Mouse (Mus musculus) embryonic fibroblast, embryonic 13.5 days (primary cell): Measurements from ENCODE around the gene Tmem184a. TPM values are rescaled to one million over a fixed set of nuclear protein-coding genes. Genes with fewer than 3 reads are reported as not detected.

Source experiments
- H3K27ac ChIP-seq: 2 replicates; pipeline ENCODE4 v1.5.1; 2012; ENCODE audit warnings: low read length, control low read depth, inconsistent platforms; ENCODE audit not compliant: insufficient read depth
- H3K4me1 ChIP-seq: 2 replicates; pipeline ENCODE4 v1.6.1; 2011; ENCODE audit warnings: low read length; ENCODE audit not compliant: control insufficient read depth, insufficient read depth
- H3K4me3 ChIP-seq: 2 replicates; pipeline ENCODE4 v1.5.1; 2011; ENCODE audit warnings: mild to moderate bottlenecking, control low read depth, low read length; ENCODE audit not compliant: insufficient read depth
- CTCF ChIP-seq: IDR thresholded peaks from 2 replicates; pipeline ENCODE4 v1.5.1; 2011; ENCODE audit warnings: mild to moderate bottlenecking, control low read depth, low read length, moderate library complexity, borderline replicate concordance; ENCODE audit not compliant: insufficient read depth
- POLR2A ChIP-seq: IDR thresholded peaks from 2 replicates; pipeline ENCODE4 v1.6.1; 2011; ENCODE audit warnings: low read depth, mild to moderate bottlenecking, control low read depth, low read length, moderate library complexity
- polyA plus RNA-seq: library from polyadenylated mRNA; stranded (reverse); fragments of >200 nt; gene quantifications from 2 replicates; pipeline ENCODE4 v1.2.4, GENCODE M21; 2011; ENCODE audit warnings: low read depth; ENCODE audit not compliant: missing spikeins, insufficient read length

The Tmem184a gene
- polyA plus RNA-seq, 1 experiment = not detected

DNA sequence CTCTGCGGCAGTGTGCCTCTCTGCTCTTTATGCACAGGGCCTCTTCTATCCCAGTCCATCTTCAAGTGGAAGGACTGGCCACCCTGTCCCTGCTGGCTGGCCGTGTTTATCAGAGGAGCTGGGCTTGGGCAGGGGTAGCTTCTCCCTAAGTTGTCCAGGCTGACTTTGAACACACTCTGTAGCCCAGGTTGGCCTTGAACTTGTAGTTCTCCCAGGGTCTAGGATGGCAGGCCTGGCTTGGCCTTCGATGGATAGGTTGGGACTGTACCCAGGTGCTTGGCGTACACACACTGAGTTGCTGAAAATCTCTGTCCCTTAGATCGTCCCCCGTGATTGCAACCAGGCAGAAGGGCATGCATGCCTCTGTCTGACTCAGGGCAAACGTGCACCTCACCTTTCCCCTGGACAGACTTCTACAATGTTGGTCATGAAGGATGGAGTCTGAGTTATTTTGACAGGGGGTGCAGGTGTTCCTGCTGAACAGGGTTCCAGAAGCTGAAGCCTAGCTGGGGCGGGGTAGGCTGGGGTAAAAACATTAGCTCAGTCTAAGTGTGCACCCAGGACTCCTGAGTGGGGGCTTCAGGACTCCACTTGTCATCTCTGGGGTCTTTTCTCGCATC, 23.6 kb downstream of the Tmem184a start:
- TF ChIP-seq CTCF (no peak), POLR2A (no peak)
- H3K4me3 ChIP-seq = no peak overlapping the region
- peak overlapping the region; percentile 70; the same call in 1 of the 2 replicates for H3K27ac ChIP-seq
- H3K4me1 ChIP-seq = peaks cover 39% of the 10 kb centered on the region

- no peak overlapping the region for H3K4me3 ChIP-seq
- TF ChIP-seq POLR2A = no peak
- TF ChIP-seq CTCF = no peak
- peak overlapping the region; percentile 77; the same call in 1 of the 2 replicates for H3K27ac ChIP-seq
- H3K4me1 ChIP-seq = peaks cover 40% of the 10 kb centered on the region
Observed at GRCm38 (mm10) chr5:139794938-139795337, 24.8 kb downstream of the Tmem184a start.

DNA sequence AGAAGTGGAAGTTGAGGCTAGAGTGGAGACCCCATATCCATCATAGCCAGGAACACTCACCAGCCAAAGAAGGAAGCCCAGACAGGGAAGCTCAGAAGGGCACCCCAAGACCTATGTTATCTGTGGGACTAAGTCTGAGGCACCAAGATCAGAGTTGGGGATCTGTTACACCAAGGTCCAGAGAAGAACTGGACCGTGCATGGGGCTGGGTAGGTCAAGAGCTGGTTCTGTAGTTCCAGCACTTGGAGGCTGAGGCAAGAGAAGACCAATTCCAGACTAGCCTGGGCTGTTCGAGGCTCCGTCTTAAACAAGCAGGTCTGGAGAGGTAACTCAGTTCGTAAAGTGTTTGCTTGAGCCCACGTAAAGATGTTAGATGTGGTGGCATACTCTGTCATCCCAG, 25.6 kb downstream of the Tmem184a start:
- H3K27ac ChIP-seq = peak overlapping the region; percentile 77
- H3K4me3 ChIP-seq = no peak overlapping the region
- no peak for TF ChIP-seq POLR2A
- TF ChIP-seq CTCF = no peak
- peaks cover 43% of the 10 kb centered on the region for H3K4me1 ChIP-seq

DNA sequence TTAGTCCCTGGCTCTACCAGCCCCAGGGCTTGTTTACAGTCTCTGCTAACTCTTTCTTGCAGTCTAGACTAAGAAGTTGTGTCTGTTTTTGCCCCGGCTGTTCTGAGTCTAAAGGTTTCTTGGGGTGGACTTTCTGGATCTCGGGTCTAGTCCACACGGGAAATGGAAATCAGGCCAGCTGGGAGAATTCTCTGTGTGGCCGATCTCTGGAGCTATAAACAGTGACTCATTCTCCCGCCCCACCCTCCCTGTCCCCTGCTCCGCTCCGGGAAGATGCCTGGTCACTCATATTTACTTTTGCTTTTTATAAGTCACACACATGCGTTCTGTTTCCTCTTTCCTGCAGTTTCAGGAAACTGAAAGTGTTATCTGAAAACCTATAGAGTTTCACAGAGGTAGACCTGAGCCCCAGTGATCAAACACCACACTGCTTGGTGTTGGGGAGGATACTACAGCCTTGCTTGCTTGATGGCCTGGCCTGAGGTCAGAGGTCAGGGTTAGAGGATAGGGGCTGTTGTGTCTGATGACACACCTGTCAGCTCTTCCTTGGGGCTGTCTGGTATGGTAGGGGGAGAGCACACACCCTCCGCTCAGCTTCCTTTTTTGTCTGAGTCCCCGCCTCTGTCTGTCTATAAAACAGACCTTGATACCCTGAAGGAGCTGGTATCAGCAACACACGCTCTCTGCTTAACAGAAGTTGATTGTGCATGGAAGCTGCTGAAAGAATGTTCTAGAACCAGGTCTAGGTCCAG, 26.2 kb downstream of the Tmem184a start:
- peak overlapping the region; percentile 90 for H3K27ac ChIP-seq

DNA sequence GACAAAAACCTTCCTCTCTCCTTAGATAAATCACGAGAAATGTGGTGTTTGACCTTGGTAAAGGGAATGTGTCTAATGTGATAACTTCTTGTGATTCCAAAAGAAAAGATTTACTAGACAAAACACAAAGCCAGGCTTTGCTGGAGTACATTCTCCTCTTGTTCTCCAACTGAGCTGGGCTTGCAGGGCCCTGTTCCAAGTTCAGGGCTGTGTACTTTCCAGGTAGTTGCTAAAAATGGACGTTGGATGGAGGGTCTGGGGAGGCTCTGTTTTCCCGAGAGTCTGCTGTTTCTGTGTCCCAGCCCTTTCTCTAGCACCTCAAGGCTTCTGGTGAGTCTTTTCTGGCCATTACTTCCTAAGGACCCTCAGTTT, 26.8 kb downstream of the Tmem184a start:
- Histone ChIP-seq H3K4me3 (peak overlapping the region; percentile 75), H3K4me1 (peaks cover 43% of the 10 kb centered on the region), H3K27ac (peak overlapping the region; percentile 90)
- no peak for TF ChIP-seq CTCF
- no peak for TF ChIP-seq POLR2A

More for the DNA sequence above, 26.2 kb downstream of the Tmem184a start:
- TF ChIP-seq POLR2A (no peak), CTCF (no peak)
- Histone ChIP-seq H3K4me3 (peak overlapping the region; percentile 75), H3K4me1 (peaks cover 43% of the 10 kb centered on the region)

- Histone ChIP-seq H3K4me3 (peak overlapping the region; percentile 75), H3K27ac (peak overlapping the region; percentile 90; the same call in 1 of the 2 replicates), H3K4me1 (peaks cover 38% of the 10 kb centered on the region)
- TF ChIP-seq POLR2A = 0 out of 2 replicates have a peak, but pooled peaks have one; percentile 11
- TF ChIP-seq CTCF = no peak
Observed at GRCm38 (mm10) chr5:139792159-139792775, 27.4 kb downstream of the Tmem184a start.

DNA sequence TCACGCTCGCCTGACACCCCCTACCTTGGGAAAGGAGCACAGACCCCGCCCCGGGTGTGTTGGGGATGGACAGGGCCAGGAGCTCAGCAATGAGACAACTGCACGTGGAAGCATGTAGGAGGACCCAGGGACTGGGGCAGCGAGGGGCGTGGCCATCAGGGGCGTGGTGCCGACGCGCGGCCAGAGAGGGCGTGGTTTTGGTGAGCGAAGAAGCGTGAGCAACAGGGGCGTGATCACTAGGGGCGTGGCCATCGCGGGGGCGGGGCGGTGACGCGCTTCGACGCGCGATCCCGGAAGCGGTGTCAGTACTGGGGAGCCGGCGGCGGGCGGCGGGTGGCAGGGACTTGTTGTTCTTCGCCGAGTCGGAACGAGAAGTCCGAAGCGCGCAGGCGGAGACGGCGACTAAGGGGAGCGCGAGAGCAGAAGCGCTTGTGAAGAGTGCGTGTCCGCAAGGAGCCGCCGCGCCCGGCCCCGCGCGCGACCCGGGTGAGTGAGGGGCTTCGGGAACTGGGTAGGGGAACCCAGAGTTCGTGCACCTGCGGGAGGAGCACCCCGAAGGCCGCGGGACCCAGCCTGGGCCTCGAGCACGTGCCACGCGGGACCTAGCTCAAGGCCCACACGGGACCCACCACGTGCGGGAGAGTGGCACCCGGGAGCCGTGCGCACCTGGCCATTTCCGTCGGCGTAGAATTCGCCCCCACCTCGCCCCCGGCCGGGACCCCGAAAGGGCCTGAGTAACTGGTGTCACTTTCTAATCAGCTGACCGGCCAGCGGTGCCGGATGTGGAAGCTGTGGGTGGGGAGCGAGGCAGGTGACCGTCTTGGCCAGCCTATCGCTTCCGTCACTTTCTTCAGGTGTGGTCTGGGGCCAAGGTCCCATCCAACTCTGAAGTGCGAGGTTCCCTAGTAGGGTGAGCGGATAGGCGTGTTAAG, 28.2 kb downstream of the Tmem184a start, which contains the start of gene Mafk:
TSS of gene Mafk (plus strand) at position 287 of the 932 bp plus-strand sequence.
- TF ChIP-seq CTCF = no peak
- peak; percentile 87 for TF ChIP-seq POLR2A
- peak within 1 kb of the TSS; percentile 90; the same call in 1 of the 2 replicates for H3K27ac ChIP-seq
- H3K4me3 ChIP-seq = peak within 1 kb of the TSS; percentile 75
- peaks cover 36% of the 10 kb centered on the region for H3K4me1 ChIP-seq

DNA sequence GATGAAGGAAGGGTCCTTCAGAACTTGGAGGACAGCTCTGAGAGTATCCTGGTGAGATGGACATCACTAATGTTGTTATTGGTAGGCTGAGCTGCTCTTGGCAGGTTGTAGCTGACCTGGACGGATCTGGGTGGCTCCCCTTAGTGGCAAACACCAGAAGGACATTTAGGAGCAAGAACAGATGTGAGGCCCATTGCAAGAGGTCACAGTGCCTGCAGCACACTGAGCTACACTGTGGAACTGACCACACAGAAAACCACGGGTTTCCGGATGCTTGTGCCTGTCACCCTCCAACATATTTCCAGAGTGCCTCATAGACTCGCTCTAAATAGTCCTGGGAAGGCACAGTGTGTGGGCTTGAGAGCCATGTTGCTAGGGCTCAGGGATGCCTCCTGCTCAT, 30.3 kb downstream of the Tmem184a start:
- no peak overlapping the region for H3K27ac ChIP-seq
- peaks cover 19% of the 10 kb centered on the region; the same call in 1 of the 2 replicates for H3K4me1 ChIP-seq
- H3K4me3 ChIP-seq = no peak overlapping the region
- TF ChIP-seq POLR2A (no peak), CTCF (no peak)

GRCm38 (mm10) chr5:139781406-139781805, 38.3 kb downstream of the Tmem184a start:
- Histone ChIP-seq H3K27ac (no peak overlapping the region), H3K4me3 (no peak overlapping the region), H3K4me1 (no peaks in the 10 kb centered on the region)
- TF ChIP-seq POLR2A (no peak), CTCF (no peak)

DNA sequence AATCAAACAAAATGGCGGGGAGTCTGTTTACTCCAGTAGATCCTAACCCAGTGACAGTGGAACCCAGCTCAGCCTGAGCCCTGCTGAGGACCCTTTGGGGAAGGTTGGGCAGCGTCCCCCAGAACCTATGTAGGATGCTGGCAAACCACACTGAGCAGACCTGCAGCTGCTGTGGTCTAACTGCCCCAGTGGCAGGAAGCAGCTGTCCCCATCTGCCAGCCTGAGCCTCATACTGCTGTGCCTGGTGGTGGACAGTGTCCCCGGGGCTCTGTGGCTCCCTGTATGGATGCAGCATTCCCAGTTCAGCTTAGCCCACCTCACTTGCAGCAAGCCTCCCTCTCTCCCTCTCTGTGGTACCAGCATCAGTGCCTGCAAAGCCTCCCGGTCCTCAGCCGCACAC, 42.8 kb downstream of the Tmem184a start:
- Histone ChIP-seq H3K4me3 (no peak overlapping the region), H3K27ac (no peak overlapping the region), H3K4me1 (0 out of 2 replicates have a peak, but pooled peaks cover 4% of the 10 kb centered on the region)
- TF ChIP-seq CTCF (no peak), POLR2A (no peak)
